Mouse (Mus musculus) olfactory bulb, adult 2 months (tissue): ENCODE measurements around the gene Anxa4.

Experiments used
- CTCF ChIP-seq: fragments of 200-500 bp; IDR thresholded peaks from 2 replicates; pipeline ENCODE4 v1.5.1; 2012; ENCODE audit warnings: low read depth, mild to moderate bottlenecking, low read length, moderate library complexity; ENCODE audit not compliant: insufficient read depth
- POLR2A ChIP-seq: fragments of 200-500 bp; IDR thresholded peaks from 2 replicates; pipeline ENCODE4 v1.6.1; 2012; ENCODE audit warnings: mild to moderate bottlenecking, low read depth, low read length, moderate library complexity; ENCODE audit not compliant: insufficient read depth

DNA sequence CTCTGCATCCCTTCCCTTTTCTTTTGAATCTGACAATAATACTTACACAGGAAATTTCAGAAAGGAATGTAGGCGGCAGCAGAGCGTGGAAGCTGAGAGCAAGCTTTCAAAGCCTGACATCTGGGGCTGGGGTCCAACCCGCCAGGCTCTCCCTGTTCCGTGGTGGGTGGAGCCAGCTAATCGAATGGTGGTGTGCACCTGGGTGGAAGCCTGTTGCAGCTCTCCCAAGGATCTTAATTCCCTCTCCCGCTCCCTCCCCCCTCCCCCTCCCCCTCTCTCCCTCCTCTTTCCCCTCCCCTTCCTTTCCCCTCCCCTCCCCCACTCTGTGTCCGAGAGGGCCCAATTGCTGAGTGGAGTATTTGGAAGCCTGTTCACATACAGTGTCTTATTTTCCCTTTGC is 22.1 kb upstream of the Anxa4 start:
- TF ChIP-seq CTCF (no peak), POLR2A (no peak)
